Mouse (Mus musculus): ENCODE measurements around the gene Gm11559. TPM values are rescaled to one million over a fixed set of nuclear protein-coding genes. Genes with fewer than 3 reads are reported as not detected.
"Not testable (repeated sequence)": the region's sequence is repeated elsewhere in the genome, so short reads cannot be mapped to it uniquely, and the experiment has no call there.

Gm11559 gene
- polyA plus RNA-seq (2012; rRNA removed), result not detected in 2 replicates

DNA sequence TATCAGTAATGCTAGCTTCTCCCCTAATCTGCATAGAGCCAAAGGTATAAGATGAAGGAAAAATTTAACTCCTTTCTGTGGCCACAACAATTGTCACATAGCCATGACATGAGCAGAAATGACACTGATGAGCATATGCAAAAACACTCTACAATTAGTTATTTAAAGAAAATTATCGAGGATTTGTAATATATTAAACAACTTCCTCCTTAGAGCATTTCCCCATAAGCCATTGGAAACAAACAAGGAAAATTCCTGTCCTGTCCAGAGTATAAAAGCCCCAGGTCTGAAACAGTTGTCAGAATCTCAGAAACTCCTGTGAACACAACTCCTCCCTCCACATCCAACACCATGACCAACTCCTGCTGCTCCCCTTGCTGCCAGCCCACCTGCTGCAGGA, at the start of gene Gm11559:
Gene Gm11559 (plus strand): TSS at position 301 of the 400 bp plus-strand sequence.
- DNase-seq (ENCODE audit: extremely low spot score in 1 of 2, low spot score in 1 of 2), result not testable (repeated sequence)

DNA sequence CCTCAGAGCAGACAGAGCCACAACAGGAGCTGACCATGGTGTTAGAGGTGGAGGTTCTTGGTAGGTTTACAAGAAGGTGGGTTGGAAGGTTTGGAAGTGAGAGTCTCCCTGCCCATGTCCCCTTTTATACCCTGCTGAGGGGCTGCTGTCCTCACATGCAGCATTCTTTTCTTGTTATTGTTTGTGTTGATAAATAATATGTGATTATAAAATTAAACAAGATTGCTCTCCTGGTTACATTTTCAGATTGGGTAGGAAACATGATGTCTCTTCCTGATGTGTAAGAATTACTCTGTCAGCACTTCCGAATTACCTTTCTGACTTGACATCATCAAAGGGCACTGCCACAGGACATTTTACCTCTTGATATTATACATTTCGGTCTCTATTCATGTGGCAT, 48.7 kb upstream of the Gm11559 start, which contains the start of gene Gm11564:
Gene Gm11564 (minus strand): TSS at position 101 of the 400 bp plus-strand sequence.
- not testable (repeated sequence) for DNase-seq (ENCODE audit: extremely low spot score in 1 of 2, low spot score in 1 of 2)

DNA sequence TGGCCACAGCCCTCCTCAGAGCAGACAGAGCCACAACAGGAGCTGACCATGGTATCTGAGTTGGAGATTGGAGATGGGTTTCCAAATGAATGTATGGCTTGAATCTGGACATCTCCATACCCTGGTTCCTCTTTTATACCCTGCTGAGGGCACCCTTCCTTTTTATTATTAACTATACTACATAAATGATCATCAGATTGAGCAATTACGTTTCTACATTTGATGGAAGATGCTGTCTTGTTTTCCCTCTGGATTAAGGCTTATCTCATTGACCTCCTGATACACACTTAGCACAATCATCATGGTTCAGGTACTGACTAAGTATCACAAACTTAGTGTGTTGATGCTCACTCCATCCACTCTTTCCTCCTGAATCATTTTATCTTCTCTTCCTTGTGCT, 26.3 kb upstream of the Gm11559 start, which contains the start of gene 2300003K06Rik:
Gene 2300003K06Rik (minus strand): TSS at position 101 of the 400 bp plus-strand sequence.
- DNase-seq (ENCODE audit: extremely low spot score in 1 of 2, low spot score in 1 of 2), result no peak

DNA sequence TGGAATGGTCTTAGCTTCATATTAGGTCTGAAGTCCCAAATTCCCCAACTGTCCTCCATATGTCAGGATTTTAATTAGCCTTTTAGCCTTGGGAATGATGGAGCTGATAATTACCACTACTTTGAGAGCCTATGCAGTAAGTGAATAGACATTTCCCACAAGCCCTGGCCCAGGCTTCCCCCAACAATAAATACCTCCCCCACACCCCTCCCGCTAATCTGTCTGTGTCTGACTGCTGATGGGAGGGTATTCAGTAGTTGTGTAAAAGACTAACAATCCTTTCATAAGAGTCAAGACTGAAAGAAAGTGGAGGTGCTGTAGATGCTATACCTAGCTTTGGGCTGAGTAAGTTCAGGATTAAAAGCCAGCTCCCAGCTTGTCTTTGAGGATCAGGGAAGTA, 22.1 kb upstream of the Gm11559 start:
- DNase-seq (ENCODE audit: extremely low spot score in 1 of 2, low spot score in 1 of 2), result no peak

DNA sequence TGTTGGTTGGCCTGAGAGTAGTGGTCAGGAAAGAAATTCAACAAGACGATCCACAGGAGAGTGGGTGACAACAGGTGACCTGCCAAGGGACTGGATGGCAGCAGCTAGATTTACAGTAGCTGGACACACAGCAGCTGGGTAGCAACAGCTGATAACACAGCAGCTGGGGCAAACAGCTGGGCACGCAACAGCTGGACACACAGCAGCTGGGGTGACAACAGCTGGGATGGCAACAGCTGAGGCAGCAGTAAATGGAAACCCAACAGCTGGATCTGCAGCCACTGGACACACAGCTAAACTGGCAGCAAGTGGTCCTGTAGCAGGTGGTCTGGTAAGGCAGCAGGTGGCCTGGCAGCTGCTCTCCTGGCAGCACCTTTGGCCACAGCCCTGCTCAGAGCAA, 17.5 kb upstream of the Gm11559 start:
- DNase-seq (ENCODE audit: extremely low spot score in 1 of 2, low spot score in 1 of 2), result no peak

DNA sequence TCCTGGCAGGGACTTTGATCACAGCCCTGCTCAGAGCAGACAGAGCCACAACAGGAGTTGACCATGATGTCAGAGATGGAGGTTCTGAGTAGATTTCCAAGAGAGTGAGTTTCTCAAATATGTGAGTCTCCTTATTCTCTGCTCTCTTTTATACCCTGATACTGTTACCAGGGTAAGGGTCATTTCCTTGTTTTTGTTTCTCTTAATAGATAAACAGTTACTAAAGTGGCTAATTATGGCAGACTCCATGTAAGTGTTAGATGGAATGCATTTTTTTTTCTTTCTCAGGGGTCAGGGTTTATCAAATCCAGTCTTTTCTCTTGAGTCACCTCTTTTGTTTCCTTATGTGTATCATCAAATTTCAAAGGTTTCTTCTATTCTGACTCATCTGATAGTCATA, 12.8 kb upstream of the Gm11559 start, which contains the start of gene Krtap4-16:
Gene Krtap4-16 (minus strand): TSS at position 101 of the 400 bp plus-strand sequence.
- no peak for DNase-seq (ENCODE audit: extremely low spot score in 1 of 2, low spot score in 1 of 2)

DNA sequence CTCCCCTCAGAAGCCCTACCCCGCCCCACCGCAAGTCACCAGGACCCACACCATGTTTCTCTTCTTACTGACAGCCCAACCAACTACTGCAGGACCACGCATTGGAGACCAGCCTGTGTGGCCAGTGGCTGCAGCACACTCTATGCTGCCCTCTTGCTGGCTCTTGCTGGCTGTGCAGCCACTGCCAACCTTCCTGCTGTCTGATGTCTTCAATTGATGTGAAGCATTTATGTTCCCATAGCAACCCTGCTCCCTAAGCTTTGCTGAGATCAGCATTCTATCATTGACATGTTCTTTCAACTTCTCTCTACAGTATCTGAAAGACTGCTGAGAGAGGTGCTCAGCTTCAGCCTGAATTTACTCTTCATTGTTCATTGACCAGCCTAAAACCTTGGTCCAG, 10.2 kb upstream of the Gm11559 start:
- no peak for DNase-seq (ENCODE audit: extremely low spot score in 1 of 2, low spot score in 1 of 2)

DNA sequence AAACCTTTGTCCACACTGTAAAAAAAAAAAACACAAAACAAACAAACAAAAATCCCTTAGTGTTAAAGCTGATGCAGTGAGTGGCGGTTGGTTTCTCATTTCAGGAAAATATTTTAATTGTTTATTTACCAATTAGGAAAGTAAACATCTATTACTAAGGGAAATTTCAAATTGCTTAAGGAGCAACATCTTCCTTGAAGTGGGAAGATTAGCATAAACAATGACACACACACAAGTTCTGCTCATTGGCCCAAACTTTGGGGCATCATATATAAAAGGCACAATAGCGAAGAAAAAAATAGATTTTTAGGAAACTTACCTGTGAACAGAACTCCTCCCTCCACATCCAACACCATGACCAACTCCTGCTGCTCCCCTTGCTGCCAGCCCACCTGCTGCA, 6.7 kb upstream of the Gm11559 start, which contains the start of gene Gm11568:
Gene Gm11568 (plus strand): TSS at position 301 of the 400 bp plus-strand sequence.
- no peak for DNase-seq (ENCODE audit: extremely low spot score in 1 of 2, low spot score in 1 of 2)

DNA sequence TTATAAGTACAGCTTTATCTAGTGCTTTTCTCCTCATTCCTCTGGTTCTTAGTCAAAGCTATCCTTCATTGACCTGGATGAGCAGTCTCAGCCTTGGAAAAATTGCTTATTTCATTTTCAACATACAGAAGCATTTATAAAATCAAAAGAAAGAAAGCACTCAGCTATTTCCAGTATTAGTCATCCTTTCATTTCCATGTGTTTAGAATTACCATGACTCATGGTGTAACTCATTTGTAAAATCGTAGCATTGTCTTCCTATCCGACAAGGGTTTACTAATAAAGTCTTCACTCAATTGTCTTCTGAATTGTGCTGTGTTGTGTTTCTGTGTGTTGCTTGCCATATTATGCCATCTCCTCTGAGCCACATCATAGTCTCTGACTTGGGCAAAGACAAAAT, 5.5 kb upstream of the Gm11559 start:
- DNase-seq (ENCODE audit: extremely low spot score in 1 of 2, low spot score in 1 of 2), result peak in 1 of 2 experiments; percentile 4

DNA sequence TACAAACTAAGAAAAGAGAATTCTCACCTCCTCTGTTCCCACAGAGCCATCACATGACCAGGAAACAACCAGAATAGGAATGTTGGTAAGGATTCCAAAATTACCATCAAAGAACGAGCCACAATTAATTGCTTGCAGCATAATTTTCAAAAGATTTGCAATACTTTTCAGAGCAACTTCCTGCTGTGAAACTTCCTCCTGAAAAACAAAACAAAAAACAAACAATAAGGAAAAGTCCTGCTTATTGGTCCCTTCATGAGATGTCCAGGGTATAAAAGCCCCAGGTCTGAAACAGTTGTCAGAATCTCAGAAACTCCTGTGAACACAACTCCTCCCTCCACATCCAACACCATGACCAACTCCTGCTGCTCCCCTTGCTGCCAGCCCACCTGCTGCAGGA, 8.8 kb downstream of the Gm11559 start, which contains the start of gene Krtap9-1:
Gene Krtap9-1 (plus strand): TSS at position 301 of the 400 bp plus-strand sequence.
- DNase-seq (ENCODE audit: extremely low spot score in 1 of 2, low spot score in 1 of 2), result not testable (repeated sequence)

DNA sequence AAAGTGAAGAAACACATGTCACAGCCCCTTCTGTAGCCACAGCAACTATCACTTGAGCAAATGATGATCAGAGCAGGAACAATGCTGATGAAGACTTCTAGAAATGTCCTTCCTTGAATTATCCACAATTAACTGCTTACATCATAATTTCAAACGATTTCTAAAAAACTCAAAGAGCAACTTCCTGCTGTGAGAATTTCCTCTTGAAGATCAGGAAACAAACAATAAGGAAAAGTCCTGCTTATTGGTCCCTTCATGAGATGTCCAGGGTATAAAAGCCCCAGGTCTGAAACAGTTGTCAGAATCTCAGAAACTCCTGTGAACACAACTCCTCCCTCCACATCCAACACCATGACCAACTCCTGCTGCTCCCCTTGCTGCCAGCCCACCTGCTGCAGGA, 14.6 kb downstream of the Gm11559 start, which contains the start of gene Gm11567:
Gene Gm11567 (plus strand): TSS at position 301 of the 400 bp plus-strand sequence.
- not testable (repeated sequence) for DNase-seq (ENCODE audit: extremely low spot score in 1 of 2, low spot score in 1 of 2)

DNA sequence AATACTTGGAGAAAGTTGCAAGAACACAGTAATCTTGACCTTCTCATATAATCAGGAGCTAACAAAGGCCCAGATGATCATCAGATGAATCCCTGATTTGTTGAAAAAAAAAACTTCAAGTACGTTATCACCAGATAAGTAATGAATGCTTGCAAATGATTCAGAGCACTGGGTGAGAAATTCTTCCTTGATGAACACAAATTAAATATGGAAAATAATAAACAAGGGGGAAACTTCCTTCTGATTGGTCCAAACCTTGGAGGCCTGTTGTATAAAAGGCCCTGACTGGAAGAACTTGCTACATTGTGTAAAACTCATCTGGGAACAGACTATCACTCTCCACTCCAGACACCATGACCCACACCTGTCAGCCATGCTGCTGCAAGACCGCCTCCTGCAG, 43.3 kb downstream of the Gm11559 start, which contains the start of gene Krtap31-1:
Gene Krtap31-1 (plus strand): TSS at position 301 of the 400 bp plus-strand sequence.
- no peak for DNase-seq (ENCODE audit: extremely low spot score in 1 of 2, low spot score in 1 of 2)

DNA sequence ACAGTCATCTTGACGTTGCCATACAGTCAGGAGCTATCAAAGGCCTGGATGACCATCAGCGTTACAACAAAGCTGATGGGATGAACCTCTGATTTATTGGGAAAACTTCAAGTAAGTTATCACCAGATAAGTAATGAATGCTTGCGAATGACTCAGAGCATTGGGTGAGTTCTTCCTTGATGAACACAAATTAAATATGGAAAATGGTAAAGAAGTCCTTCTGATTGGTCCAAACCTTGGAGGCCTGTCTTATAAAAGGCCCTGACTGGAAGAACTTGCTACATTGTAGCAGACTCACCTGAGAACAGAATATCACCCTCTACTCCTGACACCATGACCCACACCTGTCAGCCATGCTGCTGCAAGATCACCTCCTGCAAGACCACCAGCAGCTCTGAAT, 50.2 kb downstream of the Gm11559 start, which contains the start of gene Gm11565:
Gene Gm11565 (plus strand): TSS at position 301 of the 400 bp plus-strand sequence.
- no peak for DNase-seq (ENCODE audit: extremely low spot score in 1 of 2, low spot score in 1 of 2)

Other genes starting within 250 kb of the Gm11559 start
- gene Krtap2-4, start 249.6 kb upstream of the Gm11559 start, polyA plus RNA-seq (2012; rRNA removed), result not detected in 2 replicates
- not detected in 2 replicates for gene Gm11562, start 244.0 kb upstream of the Gm11559 start, polyA plus RNA-seq (2012; rRNA removed)
- not detected in 2 replicates for gene Krtap4-1, start 236.2 kb upstream of the Gm11559 start, polyA plus RNA-seq (2012; rRNA removed)
- gene Krtap4-2, start 229.4 kb upstream of the Gm11559 start, polyA plus RNA-seq (2012; rRNA removed), result not detected in 2 replicates
- gene Krtap4-7, start 220.4 kb upstream of the Gm11559 start, polyA plus RNA-seq (2012; rRNA removed), result not detected in 2 replicates
- gene Gm11555, start 214.2 kb upstream of the Gm11559 start, polyA plus RNA-seq (2012; rRNA removed), result not detected in 2 replicates
- gene Gm11563, start 205.5 kb upstream of the Gm11559 start, polyA plus RNA-seq (2012; rRNA removed), result not detected in 2 replicates
- not detected in 2 replicates for gene Krtap4-6, start 198.5 kb upstream of the Gm11559 start, polyA plus RNA-seq (2012; rRNA removed)
- not detected in 2 replicates for gene Gm14190, start 173.7 kb upstream of the Gm11559 start, polyA plus RNA-seq (2012; rRNA removed)
- not detected in 2 replicates for gene Gm14180, start 130.2 kb upstream of the Gm11559 start, polyA plus RNA-seq (2012; rRNA removed)
- not detected in 2 replicates for gene Gm11595, start 91.6 kb upstream of the Gm11559 start, polyA plus RNA-seq (2012; rRNA removed)
- not detected in 2 replicates for gene Krtap4-8, start 83.8 kb upstream of the Gm11559 start, polyA plus RNA-seq (2012; rRNA removed)
- not detected in 2 replicates for gene Krtap4-9, start 79.3 kb upstream of the Gm11559 start, polyA plus RNA-seq (2012; rRNA removed)
- not detected in 2 replicates for gene Gm11596, start 71.0 kb upstream of the Gm11559 start, polyA plus RNA-seq (2012; rRNA removed)
- not detected in 2 replicates for gene Gm11569, start 65.5 kb upstream of the Gm11559 start, polyA plus RNA-seq (2012; rRNA removed)
- gene Gm11554, start 60.0 kb upstream of the Gm11559 start, polyA plus RNA-seq (2012; rRNA removed), result not detected in 2 replicates
- gene Krtap4-13, start 54.6 kb upstream of the Gm11559 start, polyA plus RNA-seq (2012; rRNA removed), result not detected in 2 replicates
- gene Gm11564, start 48.8 kb upstream of the Gm11559 start, polyA plus RNA-seq (2012; rRNA removed), result not detected in 2 replicates
- not detected in 2 replicates for gene 2300003K06Rik, start 26.4 kb upstream of the Gm11559 start, polyA plus RNA-seq (2012; rRNA removed)
- not detected in 2 replicates for gene Krtap4-16, start 12.9 kb upstream of the Gm11559 start, polyA plus RNA-seq (2012; rRNA removed)
- not detected in 2 replicates for gene Gm11568, start 6.6 kb upstream of the Gm11559 start, polyA plus RNA-seq (2012; rRNA removed)
- gene Krtap9-1, start 8.9 kb downstream of the Gm11559 start, polyA plus RNA-seq (2012; rRNA removed), result not detected in 2 replicates
- not detected in 2 replicates for gene Gm11567, start 14.7 kb downstream of the Gm11559 start, polyA plus RNA-seq (2012; rRNA removed)
- gene Krtap31-1, start 43.4 kb downstream of the Gm11559 start, polyA plus RNA-seq (2012; rRNA removed), result not detected in 2 replicates
- gene Gm11565, start 50.3 kb downstream of the Gm11559 start, polyA plus RNA-seq (2012; rRNA removed), result not detected in 2 replicates
- gene Krtap31-2, start 71.8 kb downstream of the Gm11559 start, polyA plus RNA-seq (2012; rRNA removed), result not detected in 2 replicates
- gene Krtap9-5, start 84.0 kb downstream of the Gm11559 start, polyA plus RNA-seq (2012; rRNA removed), result not detected in 2 replicates
- not detected in 2 replicates for gene Krtap29-1, start 114.6 kb downstream of the Gm11559 start, polyA plus RNA-seq (2012; rRNA removed)
- gene Krtap16-1, start 122.1 kb downstream of the Gm11559 start, polyA plus RNA-seq (2012; rRNA removed), result 0.08 TPM in 1 of 2 replicates, not detected in the other
- not detected in 2 replicates for gene Krtap17-1, start 129.5 kb downstream of the Gm11559 start, polyA plus RNA-seq (2012; rRNA removed)
- not detected in 2 replicates for gene Krt33a, start 151.7 kb downstream of the Gm11559 start, polyA plus RNA-seq (2012; rRNA removed)
- gene Krt33b, start 165.4 kb downstream of the Gm11559 start, polyA plus RNA-seq (2012; rRNA removed), result not detected in 2 replicates
- gene Krt34, start 177.1 kb downstream of the Gm11559 start, polyA plus RNA-seq (2012; rRNA removed), result not detected in 2 replicates
- not detected in 2 replicates for gene Krt31, start 186.1 kb downstream of the Gm11559 start, polyA plus RNA-seq (2012; rRNA removed)
- 0.06 TPM in 1 of 2 replicates, not detected in the other for gene Krt32, start 223.8 kb downstream of the Gm11559 start, polyA plus RNA-seq (2012; rRNA removed)
- gene Krt35, start 231.8 kb downstream of the Gm11559 start, polyA plus RNA-seq (2012; rRNA removed), result not detected in 2 replicates
- not detected in 2 replicates for gene Krt36, start 241.2 kb downstream of the Gm11559 start, polyA plus RNA-seq (2012; rRNA removed)

Data from frontal cortex, adult 2 months (tissue).